Mouse (Mus musculus) erythroblast, embryonic 14.5 days (primary cell): ENCODE results near the gene Vps53. TPM values are rescaled to one million over a fixed set of nuclear protein-coding genes. Genes with fewer than 3 reads are reported as not detected.

Experiments
- H3K27me3 ChIP-seq: 2 replicates; pipeline ENCODE4 v1.6.1; 2012; ENCODE audit warnings: inconsistent platforms; ENCODE audit not compliant: control insufficient read depth
- H3K36me3 ChIP-seq: 2 replicates; pipeline ENCODE4 v1.6.1; 2012; ENCODE audit warnings: mild to moderate bottlenecking, inconsistent platforms; ENCODE audit not compliant: control insufficient read depth
- H3K4me1 ChIP-seq: 2 replicates; pipeline ENCODE4 v1.6.1; 2012; ENCODE audit warnings: inconsistent platforms; ENCODE audit not compliant: control insufficient read depth
- H3K4me3 ChIP-seq: replicated peaks from 2 replicates; pipeline ENCODE3; 2012; ENCODE audit warnings: moderate library complexity, mild to moderate bottlenecking, inconsistent platforms
- H3K9me3 ChIP-seq: 2 replicates; pipeline ENCODE4 v1.6.1; 2012; ENCODE audit warnings: low read length, inconsistent platforms, mixed read lengths; ENCODE audit not compliant: control insufficient read depth
- GATA1 ChIP-seq: IDR thresholded peaks from 2 replicates; pipeline ENCODE4 v1.6.1; 2012; ENCODE audit warnings: low read length, inconsistent platforms, mixed read lengths
- TAL1 ChIP-seq: IDR thresholded peaks from 3 replicates; pipeline ENCODE4 v1.6.1; 2012; ENCODE audit warnings: low read length, inconsistent platforms, mixed read lengths
- polyA plus RNA-seq: library from polyadenylated mRNA; stranded (reverse); fragments of >175 nt; gene quantifications from 2 replicates; pipeline ENCODE4 v1.2.3, GENCODE M21; 2012

The Vps53 gene
- polyA plus RNA-seq, 1 experiment, result 1.8 TPM

DNA sequence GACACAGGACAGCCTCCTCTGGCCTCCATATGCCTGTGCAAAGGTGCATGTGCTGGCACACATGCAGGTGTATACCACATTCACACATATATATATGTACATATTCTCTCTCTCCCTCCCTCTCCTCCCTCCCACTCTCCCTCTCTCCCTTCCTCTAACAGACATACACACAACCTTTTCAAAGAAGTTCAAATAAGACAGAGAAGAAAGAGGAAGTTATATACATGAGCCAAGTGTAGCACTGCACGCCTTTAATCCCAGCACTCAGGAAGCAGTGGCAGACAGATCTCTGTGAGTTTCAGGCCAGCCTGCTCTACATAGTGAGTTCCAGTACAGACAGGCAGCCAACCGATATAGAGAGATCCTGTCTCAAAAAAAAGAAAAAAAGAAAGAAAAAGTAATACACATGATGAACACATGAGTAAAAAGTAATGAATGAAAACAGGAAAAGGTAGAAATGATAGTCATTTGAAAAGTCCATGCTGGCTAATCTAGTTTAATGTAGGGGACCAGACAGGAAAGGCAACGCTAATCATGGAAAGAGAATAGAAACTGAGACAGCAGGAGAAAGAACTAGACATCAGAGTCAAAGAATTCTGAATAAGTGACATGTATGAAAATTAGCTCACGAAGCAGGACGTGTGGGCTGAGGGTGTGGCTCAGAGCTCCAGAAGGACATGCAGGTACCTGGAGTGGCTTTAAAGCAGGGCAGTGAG, 26.1 kb downstream of the Vps53 start:
- no peak for TF ChIP-seq GATA1
- TF ChIP-seq TAL1, result no peak
- no peak overlapping the region for H3K4me3 ChIP-seq
- peaks cover 10% of the 10 kb centered on the region; the same call in 1 of the 2 replicates for H3K36me3 ChIP-seq
- no peaks in the 10 kb centered on the region; the same call in 1 of the 2 replicates for H3K4me1 ChIP-seq
- no peaks in the 10 kb centered on the region for H3K27me3 ChIP-seq
- H3K9me3 ChIP-seq, result no peaks in the 10 kb centered on the region

DNA sequence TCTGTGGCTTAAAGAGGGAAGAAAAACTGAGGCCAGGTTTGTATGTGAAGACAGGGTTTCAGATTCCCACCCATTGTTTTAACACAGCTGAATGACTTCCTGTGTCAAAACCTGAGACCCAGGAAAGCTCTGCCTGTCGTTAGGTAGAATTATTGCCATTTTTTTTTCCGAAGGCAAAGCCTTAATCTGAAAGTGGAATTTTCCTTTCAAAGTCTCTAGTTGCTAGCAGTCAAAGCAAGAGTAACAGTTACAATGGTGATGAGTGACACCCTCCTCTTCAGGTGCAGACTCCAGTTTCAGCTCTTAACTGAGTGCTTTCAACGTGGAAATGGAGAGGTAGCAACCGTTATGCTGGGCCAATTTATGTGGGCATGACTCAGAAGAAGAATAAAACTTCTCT, 28.5 kb downstream of the Vps53 start:
- no peaks in the 10 kb centered on the region for H3K27me3 ChIP-seq
- H3K4me1 ChIP-seq, result no peaks in the 10 kb centered on the region; the same call in 1 of the 2 replicates
- no peak overlapping the region for H3K4me3 ChIP-seq
- no peak for TF ChIP-seq GATA1
- no peak for TF ChIP-seq TAL1
- H3K36me3 ChIP-seq, result peaks cover 8% of the 10 kb centered on the region; the same call in 1 of the 2 replicates
- H3K9me3 ChIP-seq, result no peaks in the 10 kb centered on the region

DNA sequence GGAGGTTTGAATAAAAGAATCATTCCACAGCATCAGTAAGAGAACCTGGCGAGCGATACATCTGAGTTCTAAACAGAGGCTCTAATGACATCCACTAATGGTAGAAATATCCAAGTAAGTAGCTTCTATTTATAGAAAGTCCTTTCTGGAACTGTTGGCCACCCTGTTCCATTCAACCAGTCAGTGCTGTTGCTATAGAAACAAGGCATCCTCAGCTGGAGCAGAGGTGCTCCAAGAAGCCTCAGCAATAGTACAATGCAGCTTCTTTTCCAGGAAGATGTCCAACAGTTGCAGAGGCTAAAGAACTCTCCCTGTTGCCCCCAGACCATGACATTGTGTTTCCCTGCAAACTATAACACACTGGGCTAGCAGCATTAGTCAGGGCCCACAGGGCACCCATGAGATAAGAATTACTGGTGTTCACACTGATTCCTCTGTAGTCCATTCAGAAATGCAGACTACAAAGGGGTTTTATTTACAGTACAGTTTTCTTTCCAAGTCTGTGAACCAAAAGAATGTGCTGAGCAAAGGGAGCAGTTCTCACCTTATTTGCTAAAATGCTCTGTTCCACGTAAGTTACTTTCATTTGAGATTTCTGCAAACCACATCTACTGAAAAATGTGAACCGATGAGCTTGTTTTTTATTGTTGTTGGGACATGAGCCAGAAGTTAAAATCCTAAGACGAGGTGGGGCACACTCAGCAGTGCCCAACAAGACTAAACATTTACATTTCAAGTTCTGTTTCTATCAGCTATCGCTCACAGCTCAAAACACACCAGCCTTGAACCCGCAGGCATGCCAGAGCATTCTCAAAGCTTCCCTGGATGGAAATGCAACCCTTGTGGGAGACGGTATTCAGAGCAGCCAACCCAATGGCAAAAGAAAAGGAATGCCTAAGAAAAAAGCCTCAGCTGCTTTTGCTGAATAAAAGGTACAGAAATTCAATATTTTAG, 31.1 kb downstream of the Vps53 start:
- TF ChIP-seq GATA1, result no peak
- no peak for TF ChIP-seq TAL1
- no peaks in the 10 kb centered on the region for H3K4me1 ChIP-seq
- H3K4me3 ChIP-seq, result no peak overlapping the region
- no peaks in the 10 kb centered on the region for H3K9me3 ChIP-seq
- peaks cover 2% of the 10 kb centered on the region; the same call in 1 of the 2 replicates for H3K36me3 ChIP-seq
- no peaks in the 10 kb centered on the region for H3K27me3 ChIP-seq

DNA sequence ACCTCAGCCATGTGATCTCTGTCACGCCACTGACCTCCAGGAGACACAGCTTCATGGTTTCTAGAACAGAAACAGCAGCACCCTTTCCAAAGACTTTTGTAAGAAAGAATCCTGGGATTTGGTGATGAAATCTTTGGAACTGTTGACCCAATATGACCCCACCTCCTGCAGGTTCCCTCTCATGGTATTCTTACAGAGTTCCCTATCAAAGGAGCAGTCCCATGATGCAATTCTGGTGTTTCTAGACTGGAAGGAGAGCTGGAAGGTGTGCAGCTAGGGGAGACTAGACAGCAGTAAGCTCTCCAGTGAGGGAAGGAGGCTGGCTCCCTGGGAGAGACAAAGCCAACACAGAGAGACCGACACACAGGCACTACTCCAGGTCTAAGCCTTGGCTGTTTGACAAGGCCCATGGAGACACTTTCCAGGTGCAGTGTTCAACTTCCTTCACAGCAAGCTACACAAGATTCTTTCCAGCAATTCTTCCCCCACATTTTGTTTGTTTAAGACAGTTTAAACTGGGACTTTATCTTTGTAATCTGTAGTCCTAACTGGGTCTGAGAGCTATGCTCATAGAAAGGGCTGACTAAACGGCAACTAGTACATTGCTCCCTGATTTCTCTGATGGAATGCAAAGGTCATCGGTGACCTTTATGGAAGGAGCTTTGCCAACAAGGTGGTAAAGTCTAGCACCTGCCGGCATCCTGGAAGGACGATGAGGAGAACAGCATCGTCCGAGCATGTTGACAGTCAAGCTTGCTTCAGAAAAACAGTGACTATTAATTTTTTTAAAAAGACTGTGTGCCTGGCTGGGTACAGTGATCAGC, 33.0 kb downstream of the Vps53 start:
- Histone ChIP-seq H3K27me3 (no peaks in the 10 kb centered on the region), H3K36me3 (no peaks in the 10 kb centered on the region; the same call in 1 of the 2 replicates), H3K4me3 (no peak overlapping the region), H3K4me1 (no peaks in the 10 kb centered on the region), H3K9me3 (no peaks in the 10 kb centered on the region)
- TF ChIP-seq GATA1 (no peak), TAL1 (no peak)

DNA sequence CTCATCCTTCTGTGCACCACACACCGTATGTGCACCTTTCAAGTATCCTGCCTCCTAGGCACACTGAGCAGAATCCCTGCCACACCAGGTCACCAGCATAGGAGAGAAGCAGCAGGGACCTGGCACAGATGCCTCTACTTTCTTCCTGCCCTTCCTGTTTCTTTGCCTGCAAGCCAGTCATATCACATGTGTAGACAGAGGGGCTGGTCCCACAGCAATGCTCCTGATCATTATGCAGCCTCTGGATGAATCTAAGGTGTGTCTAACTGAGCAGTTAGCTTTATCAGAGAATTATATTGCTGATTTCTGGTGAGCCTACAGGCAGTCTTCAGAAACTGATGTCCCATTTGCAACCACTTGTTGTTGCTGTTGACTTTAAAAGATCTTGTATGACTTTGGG, 34.3 kb downstream of the Vps53 start:
- Histone ChIP-seq H3K9me3 (no peaks in the 10 kb centered on the region), H3K4me1 (no peaks in the 10 kb centered on the region), H3K36me3 (no peaks in the 10 kb centered on the region; the same call in 1 of the 2 replicates), H3K4me3 (no peak overlapping the region), H3K27me3 (no peaks in the 10 kb centered on the region)
- TF ChIP-seq GATA1 (no peak), TAL1 (no peak)

DNA sequence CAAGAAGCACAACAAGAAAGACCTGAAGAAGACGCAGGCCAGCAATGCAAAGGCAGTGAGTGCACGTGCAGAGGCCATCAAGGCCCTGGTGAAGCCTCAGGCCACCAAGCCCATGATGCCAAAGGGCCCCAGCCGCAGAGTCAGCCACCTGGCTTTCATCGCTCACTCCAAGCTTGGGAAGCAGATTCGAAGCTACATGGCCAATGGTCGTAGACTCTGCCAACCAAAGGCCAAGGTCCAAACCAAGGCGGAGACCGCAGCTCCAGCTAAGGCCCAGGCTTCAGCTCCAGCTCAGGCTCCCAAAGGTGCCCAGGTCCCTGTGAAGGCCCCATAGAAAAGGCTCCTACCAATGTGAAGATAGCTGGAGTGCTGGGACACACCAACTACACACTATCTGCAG, 35.1 kb downstream of the Vps53 start:
- Histone ChIP-seq H3K9me3 (no peaks in the 10 kb centered on the region), H3K36me3 (no peaks in the 10 kb centered on the region), H3K4me1 (no peaks in the 10 kb centered on the region), H3K4me3 (no peak overlapping the region), H3K27me3 (no peaks in the 10 kb centered on the region)
- TF ChIP-seq TAL1, result no peak
- no peak for TF ChIP-seq GATA1

DNA sequence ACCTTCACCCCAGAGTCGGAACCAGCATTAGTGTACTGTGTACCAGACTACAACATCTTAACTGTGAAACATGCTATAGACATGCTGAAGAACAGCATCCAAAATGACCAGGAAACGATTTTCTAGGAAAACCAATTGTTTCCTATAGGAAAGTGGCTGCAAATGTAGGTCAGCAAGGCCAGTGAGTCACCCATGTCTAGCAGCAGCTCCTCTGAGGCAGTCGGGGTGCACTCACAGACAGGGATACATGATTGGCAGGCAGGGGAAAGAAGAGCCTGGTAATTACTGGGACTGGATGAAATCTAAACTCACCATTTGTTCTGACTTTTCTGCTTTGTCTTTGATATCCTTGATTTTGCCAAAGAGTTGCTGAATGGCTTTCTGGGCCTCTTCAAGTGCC, 41.5 kb downstream of the Vps53 start:
- no peaks in the 10 kb centered on the region for H3K4me1 ChIP-seq
- TF ChIP-seq TAL1, result no peak
- no peak for TF ChIP-seq GATA1
- no peak overlapping the region for H3K4me3 ChIP-seq
- no peaks in the 10 kb centered on the region for H3K9me3 ChIP-seq
- H3K27me3 ChIP-seq, result no peaks in the 10 kb centered on the region
- H3K36me3 ChIP-seq, result peaks cover 21% of the 10 kb centered on the region

DNA sequence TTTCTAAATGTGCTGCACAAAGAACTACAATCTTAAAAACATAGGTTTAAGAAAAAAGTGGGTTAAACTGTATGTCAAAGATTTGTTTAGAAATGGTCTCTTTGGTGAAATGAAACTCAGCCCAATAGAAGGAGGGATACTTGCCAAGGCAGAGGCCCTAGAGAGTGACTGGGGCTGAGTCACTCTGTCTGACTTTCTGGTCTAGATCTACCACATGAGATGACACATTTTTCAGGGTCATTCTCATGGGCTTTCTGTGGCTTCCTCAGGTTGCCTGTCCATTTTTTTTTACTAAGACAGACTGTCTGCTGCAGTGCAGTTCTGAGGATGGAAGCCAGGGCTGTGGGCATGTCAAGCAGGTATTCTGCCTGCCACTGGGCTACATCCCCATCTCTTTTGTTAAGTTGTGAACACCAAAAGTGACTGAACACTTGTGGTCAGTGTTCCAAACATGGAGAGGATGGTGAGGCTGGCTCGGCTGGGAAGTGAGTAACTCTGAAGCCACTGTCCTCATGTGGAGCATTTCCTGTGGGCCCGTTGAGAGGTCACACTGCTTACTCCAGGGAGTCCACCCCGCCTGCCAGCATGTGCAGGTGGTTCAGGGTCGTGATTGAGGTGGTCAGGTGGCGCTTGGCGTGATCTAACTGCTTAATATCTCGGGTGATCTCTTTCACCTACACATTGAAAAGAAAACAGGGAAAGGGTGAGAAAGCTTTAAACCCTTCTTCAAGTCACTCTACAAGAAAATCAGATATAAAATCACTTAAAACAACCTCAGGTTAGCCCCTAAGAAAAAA, 43.6 kb downstream of the Vps53 start:
- H3K4me3 ChIP-seq, result no peak overlapping the region

More for the DNA sequence above, 43.6 kb downstream of the Vps53 start:
- Histone ChIP-seq H3K27me3 (no peaks in the 10 kb centered on the region), H3K4me1 (no peaks in the 10 kb centered on the region), H3K9me3 (no peaks in the 10 kb centered on the region), H3K36me3 (peaks cover 21% of the 10 kb centered on the region)
- TF ChIP-seq TAL1 (no peak), GATA1 (no peak)
